Mouse (Mus musculus) lung, postnatal 0 days (tissue): ENCODE measurements around the gene Tcap. TPM values are rescaled to one million over a fixed set of nuclear protein-coding genes. Genes with fewer than 3 reads are reported as not detected.
A peak's percentile ranks its signal among the peaks of the same experiment; 100 is the strongest.

Experiments
- ATAC-seq: fragments of 200-750 bp; cut with Nextera tagmentation; 2 replicates; pipeline ENCODE4 v1.8.0; 2017; ENCODE audit warnings: moderate library complexity
- DNase-seq: peaks from one replicate; pipeline ENCODE4 v3.0.0-alpha.2; 2016; ENCODE audit warnings: low spot score
- H3K27ac ChIP-seq: fragments of 300-500 bp; sonication (generic); 2 replicates; pipeline ENCODE4 v1.5.1; 2014; ENCODE audit warnings: antibody characterized with exemption, mild to moderate bottlenecking, low read length, mixed read lengths
- H3K27me3 ChIP-seq: fragments of 300-500 bp; sonication (generic); replicated peaks from 2 replicates; pipeline ENCODE4 v1.6.1; 2014; ENCODE audit warnings: low read length, mixed read lengths; ENCODE audit not compliant: insufficient read depth
- H3K36me3 ChIP-seq: fragments of 300-500 bp; sonication (generic); 2 replicates; pipeline ENCODE4 v1.6.1; 2014; ENCODE audit warnings: low read length, mixed read lengths; ENCODE audit not compliant: insufficient read depth
- H3K4me1 ChIP-seq: fragments of 300-500 bp; sonication (generic); 2 replicates; pipeline ENCODE4 v1.6.1; 2014; ENCODE audit warnings: antibody characterized with exemption, low read depth, low read length, mixed read lengths; ENCODE audit not compliant: insufficient read depth
- H3K4me2 ChIP-seq: fragments of 300-500 bp; sonication (generic); replicated peaks from 2 replicates; pipeline ENCODE4 v1.6.1; 2014; ENCODE audit warnings: low read depth, mild to moderate bottlenecking, low read length, moderate library complexity, mixed read lengths
- H3K4me3 ChIP-seq: fragments of 300-500 bp; sonication (generic); 2 replicates; pipeline ENCODE4 v1.5.1; 2014; ENCODE audit warnings: low read depth, low read length
- H3K9ac ChIP-seq: fragments of 300-500 bp; sonication (generic); replicated peaks from 2 replicates; pipeline ENCODE4 v1.6.1; 2014; ENCODE audit warnings: low read depth, mild to moderate bottlenecking
- H3K9me3 ChIP-seq: fragments of 300-500 bp; sonication (generic); 2 replicates; pipeline ENCODE4 v1.6.1; 2016; ENCODE audit warnings: low read length, mixed read lengths
- CTCF ChIP-seq: IDR thresholded peaks from 2 replicates; pipeline ENCODE4 v1.5.1; 2016; ENCODE audit warnings: antibody characterized with exemption, mild to moderate bottlenecking
- EP300 ChIP-seq: IDR thresholded peaks from 2 replicates; pipeline ENCODE4 v1.6.1; 2016; ENCODE audit warnings: antibody characterized with exemption, mild to moderate bottlenecking, control low read depth
- WGBS: fragments of 180-500 bp; shearing (Covaris S2); extraction: QIAGEN DNeasy Blood & Tissue Kit; methylation state at CpG from one replicate; pipeline ENCODE4 v1.1.7; 2014; 5-methylcytosine and 5-hydroxymethylcytosine counted together
- polyA plus RNA-seq: library from polyadenylated mRNA; unstranded; fragments of >200 nt; fragmentation: Nextera tagmentation; extraction: Ambion mirVana; gene quantifications from 2 replicates; pipeline ENCODE4 v1.2.1, GENCODE M21; 2015

Gene Tcap
- polyA plus RNA-seq, 1 experiment from 2014 or later: 5.8 TPM

- DNase-seq (no peak), ATAC-seq (no peak)
- WGBS: 78% methylated on average over 20 of the region's 20 CpGs
- H3K4me1 ChIP-seq: no peaks in the 10 kb centered on the region
- peaks cover 13% of the 10 kb centered on the region; the same call in 1 of the 2 replicates for H3K27me3 ChIP-seq
- no peak overlapping the region for H3K4me2 ChIP-seq
- peaks cover 6% of the 10 kb centered on the region; the same call in 1 of the 2 replicates for H3K36me3 ChIP-seq
- H3K9me3 ChIP-seq: no peaks in the 10 kb centered on the region
- H3K9ac ChIP-seq: no peak overlapping the region
- TF ChIP-seq CTCF (no peak), EP300 (no peak)
- H3K4me3 ChIP-seq: no peak overlapping the region
- H3K27ac ChIP-seq: no peak overlapping the region
These were observed 605 bp downstream of the Tcap start for GRCm38 (mm10) chr11:98384216-98384615.

DNA sequence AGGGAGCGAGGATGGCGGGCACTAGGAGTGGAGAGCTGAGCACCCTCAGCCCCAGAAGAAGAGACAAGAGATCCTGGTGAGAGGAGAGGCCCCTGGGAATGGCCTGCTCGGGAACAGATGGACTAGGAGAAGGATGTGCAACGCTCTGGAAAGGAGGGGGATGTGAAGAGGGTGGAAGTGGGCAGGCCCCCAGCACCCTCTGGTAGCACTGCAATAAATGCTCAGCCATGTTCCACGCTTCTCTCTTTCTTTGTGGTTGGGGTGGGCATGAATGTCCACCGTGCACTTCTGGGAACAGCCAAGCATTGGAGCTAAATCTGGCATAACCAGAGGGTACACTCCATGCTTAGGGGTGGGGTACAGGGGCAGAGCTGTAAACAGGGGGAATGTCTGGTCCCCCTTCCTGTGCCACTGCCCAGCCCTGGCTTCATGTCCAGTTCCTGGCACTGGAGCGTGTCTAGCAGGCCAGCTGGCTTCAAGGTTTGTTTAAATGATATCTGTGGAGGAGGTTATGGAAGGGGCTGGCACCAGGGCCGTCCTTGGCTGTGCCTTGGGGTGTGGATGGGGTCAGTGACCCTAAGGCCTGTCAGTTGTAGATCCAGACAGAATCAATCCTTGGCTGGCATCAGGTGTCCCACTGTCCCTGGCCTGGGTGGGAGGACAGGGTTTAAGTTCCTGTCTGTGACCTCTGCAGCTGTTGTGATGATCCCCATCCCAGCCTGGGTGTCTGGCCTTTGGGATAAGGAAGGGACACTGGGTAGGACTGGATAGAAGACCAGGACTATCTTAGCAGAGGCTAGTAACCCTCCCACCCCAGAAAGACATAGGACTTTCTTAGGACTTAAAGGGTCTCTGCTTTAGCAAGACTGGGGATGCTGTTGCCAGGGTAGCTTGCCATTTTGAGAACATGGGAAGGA, 1.4 kb downstream of the Tcap start:
- DNase-seq: no peak
- H3K9me3 ChIP-seq: no peaks in the 10 kb centered on the region
- peaks cover 6% of the 10 kb centered on the region; the same call in 1 of the 2 replicates for H3K36me3 ChIP-seq
- peaks cover 13% of the 10 kb centered on the region; the same call in 1 of the 2 replicates for H3K27me3 ChIP-seq
- no peaks in the 10 kb centered on the region for H3K4me1 ChIP-seq
- H3K9ac ChIP-seq: no peak overlapping the region
- no peak overlapping the region for H3K4me2 ChIP-seq
- WGBS: 73% methylated on average over 8 of the region's 8 CpGs
- ATAC-seq: no peak
- no peak for TF ChIP-seq EP300
- TF ChIP-seq CTCF: no peak
- H3K27ac ChIP-seq: no peak overlapping the region
- no peak overlapping the region for H3K4me3 ChIP-seq

GRCm38 (mm10) chr11:98385638-98386585, 2.3 kb downstream of the Tcap start, which contains the start of gene Pnmt:
Gene Pnmt, plus strand, starts transcription at chr11:98386450.
- H3K4me1 ChIP-seq: no peaks in the 10 kb centered on the region
- H3K9ac ChIP-seq: no peak within 1 kb of the TSS
- H3K36me3 ChIP-seq: 0 out of 2 replicates have a peak, but pooled peaks cover under 1% of the 10 kb centered on the region
- no peak for ATAC-seq
- no peak within 1 kb of the TSS for H3K27ac ChIP-seq
- 42% methylated on average over 24 of the region's 25 CpGs for WGBS
- H3K4me2 ChIP-seq: no peak within 1 kb of the TSS
- no peak for TF ChIP-seq EP300
- no peak for TF ChIP-seq CTCF
- no peak within 1 kb of the TSS for H3K4me3 ChIP-seq
- peaks cover 13% of the 10 kb centered on the region; the same call in 1 of the 2 replicates for H3K27me3 ChIP-seq
- no peak for DNase-seq
- no peaks in the 10 kb centered on the region for H3K9me3 ChIP-seq

- WGBS: 11% methylated on average over 24 of the region's 24 CpGs
- peak; percentile 41 for TF ChIP-seq CTCF
- TF ChIP-seq EP300: no peak
- Histone ChIP-seq H3K4me1 (no peaks in the 10 kb centered on the region), H3K9ac (no peak overlapping the region), H3K36me3 (no peaks in the 10 kb centered on the region), H3K4me3 (no peak overlapping the region), H3K4me2 (no peak overlapping the region), H3K9me3 (no peaks in the 10 kb centered on the region), H3K27ac (no peak overlapping the region), H3K27me3 (peaks cover 13% of the 10 kb centered on the region; the same call in 1 of the 2 replicates)
- ATAC-seq: no peak
- no peak for DNase-seq
These were observed 3.0 kb downstream of the Tcap start for GRCm38 (mm10) chr11:98386596-98386995.

GRCm38 (mm10) chr11:98387056-98387577, 3.5 kb downstream of the Tcap start:
- Histone ChIP-seq H3K4me3 (no peak overlapping the region), H3K27ac (no peak overlapping the region), H3K4me2 (no peak overlapping the region), H3K36me3 (no peaks in the 10 kb centered on the region), H3K27me3 (peaks cover 13% of the 10 kb centered on the region; the same call in 1 of the 2 replicates), H3K9me3 (no peaks in the 10 kb centered on the region), H3K4me1 (no peaks in the 10 kb centered on the region), H3K9ac (no peak overlapping the region)
- WGBS: 39% methylated on average over 14 of the region's 14 CpGs
- no peak for ATAC-seq
- no peak for DNase-seq
- TF ChIP-seq EP300 (no peak), CTCF (no peak)
